Mouse (Mus musculus) ovary, postnatal 36 days (tissue): ENCODE results near the gene Srgap3.
A peak's percentile ranks its signal among the peaks of the same experiment; 100 is the strongest.
"Not testable (repeated sequence)": the region's sequence is repeated elsewhere in the genome, so short reads cannot be mapped to it uniquely, and the experiment has no call there.

ENCODE experiments used
- DNase-seq: peaks from one replicate; pipeline ENCODE4 v3.0.0; 2022; ENCODE audit warnings: low spot score, mixed read lengths

Srgap3 gene

DNA sequence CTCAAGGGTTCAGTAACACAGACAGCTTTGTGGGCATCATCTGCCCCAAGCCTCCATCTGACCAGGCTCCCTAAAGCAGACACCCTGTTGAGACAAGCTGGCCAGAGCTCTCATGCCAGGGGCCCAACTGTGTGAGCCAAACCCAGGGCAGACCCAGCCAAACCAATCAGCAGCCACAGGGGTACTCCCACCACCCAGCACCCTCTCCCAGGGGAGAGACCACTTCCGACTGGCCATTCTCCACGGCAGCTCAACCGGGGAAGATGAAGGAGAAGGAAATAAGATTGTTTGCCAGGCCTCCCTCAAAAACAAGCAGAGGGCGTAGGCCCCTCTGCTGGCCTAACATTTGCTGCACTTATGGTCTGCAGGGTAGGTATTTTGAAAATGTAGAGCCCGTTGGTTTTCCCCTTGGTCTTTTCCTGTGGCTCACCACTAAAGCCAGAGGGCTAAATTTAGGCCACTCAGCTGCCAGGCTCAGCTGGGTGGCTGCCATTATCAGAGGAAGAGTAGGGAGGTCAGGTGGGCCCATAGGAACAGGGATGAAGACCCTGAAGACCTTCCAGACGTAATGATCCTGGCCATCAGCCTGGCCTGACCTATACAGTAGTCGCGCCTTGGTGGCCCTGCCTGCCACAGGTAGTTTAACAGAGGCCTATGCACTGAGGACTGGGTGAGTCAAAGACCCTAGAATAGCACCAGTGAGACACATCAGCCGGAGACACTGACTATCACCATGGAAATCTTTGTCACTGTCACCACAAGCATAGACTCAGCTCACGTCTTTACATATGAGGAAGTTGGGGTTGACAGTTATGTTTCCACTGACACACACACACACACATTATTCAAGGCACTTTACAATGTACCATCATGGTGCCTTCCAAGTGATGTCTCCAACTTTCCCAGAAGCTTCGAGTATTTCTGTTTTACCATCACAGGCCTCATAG is 85.4 kb downstream of the Srgap3 start:
- peak; percentile 21 for DNase-seq

DNA sequence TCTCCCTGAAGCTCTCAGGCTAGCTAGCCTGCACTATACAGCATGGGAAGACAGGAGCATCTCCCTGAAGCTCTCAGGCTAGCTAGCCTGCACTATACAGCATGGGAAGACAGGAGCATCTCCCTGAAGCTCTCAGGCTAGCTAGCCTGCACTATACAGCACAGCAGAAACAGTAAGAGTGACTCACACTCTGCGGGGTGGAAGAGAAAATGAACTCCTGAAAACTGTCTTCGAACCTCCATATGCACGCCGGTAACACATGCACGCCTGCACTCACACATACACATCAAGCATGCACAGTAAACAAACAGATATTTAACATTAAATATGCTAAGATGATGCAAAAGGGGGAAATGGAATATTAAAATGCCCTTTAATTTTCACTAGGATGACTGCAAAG is 86.8 kb downstream of the Srgap3 start:
- DNase-seq, result not testable (repeated sequence)

DNA sequence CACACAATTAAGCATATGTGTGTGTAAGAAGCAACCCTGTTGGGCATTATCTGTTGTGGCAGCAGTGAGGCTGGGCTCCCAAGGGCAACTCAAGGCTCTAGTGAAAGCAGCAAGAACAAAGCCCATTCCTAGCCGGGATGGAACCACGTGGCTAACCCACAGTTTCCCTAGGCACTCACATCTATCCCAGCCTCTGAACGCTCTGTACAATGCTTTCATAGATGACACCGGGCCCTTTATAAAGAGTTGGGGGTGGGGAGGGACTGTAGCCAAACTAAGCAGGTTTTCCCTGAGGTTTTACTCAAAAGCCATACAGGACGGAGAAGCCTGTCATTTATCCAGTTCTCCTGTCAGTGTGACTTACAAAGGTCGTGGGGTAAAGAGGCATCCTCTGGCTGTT is 90.0 kb downstream of the Srgap3 start:
- peak; percentile 26 for DNase-seq

DNA sequence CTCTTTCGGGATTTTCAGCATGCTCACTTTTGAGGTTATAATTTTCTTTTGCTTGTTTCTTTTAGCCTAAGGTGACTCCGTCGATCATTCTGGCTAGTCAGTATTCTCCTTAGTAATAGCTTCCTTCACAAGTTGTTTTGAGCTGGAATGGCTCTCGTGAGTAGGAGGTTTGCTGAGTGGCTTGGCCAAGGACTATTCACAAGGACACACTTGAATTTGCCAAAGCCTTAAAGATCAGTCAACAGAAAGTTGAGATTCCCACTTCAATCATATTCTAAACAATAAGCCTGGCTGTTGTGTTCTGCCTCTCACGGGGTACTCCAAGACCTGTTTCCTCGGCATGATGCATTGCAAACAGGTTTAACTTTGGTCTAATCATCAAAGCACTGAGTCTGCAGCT is 91.9 kb downstream of the Srgap3 start:
- DNase-seq, result no peak

DNA sequence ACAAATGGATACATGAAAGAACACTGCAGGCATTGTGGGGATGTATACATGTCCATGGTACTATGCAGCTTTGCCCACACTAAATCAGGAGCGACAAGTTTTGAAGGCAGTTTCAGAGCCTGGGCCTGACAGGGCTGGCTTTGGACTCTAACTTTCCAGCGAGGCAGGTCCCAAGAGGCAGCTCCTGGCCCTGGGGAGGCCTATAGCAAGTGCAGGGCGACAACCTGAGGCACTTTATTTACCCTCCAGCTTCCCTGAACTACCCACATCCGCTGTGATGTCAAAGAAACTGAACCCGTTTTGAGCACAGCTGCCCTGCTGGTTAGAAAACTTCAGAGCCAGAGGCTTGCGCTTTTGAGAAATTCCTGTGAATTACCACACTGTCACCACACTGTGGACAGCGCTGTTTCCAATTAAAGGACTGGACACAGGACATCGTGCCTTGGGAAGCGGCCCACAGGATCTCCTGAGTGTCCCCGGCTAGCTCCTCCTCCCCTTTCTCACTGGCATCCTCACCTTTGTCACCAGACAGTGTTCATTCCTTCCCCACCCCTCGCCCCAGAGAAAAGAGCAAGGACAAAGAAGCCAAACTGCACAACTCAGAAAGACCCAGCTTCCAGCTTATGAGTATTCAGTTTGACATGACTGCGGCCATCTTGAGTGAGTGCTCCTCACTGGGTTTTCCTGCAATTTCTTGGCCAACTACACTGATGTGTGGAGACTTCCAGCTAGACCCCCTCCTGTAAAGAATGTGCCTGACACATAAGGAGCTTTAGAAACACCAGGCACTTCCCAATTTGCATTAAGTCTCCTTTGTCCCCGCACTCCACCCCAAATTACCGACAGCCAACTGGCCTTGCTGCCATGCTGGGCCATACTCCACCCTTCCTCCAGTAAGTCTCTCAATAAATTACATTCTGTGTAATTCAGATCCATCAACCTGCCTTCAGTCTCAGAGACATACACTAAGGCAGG is 94.5 kb downstream of the Srgap3 start:
- no peak for DNase-seq

DNA sequence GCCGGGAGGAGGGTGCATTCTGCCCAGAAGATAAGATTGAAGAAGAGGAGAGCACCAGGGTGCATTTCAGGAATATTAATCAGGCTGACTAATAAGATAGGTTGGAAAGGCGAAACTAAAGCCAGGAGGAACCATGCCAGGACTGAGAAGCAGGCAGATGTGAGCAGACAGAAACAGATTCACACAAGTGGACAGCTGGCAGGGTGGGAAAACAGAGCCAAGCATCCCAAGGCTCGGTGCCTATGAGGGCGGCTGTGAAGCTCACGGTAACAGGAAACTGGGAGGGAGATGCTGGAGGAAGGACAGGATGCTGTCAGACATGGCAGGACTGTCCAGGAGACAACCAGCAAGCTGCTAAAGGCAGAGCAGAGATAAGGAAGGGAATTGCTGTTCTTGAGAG is 96.3 kb downstream of the Srgap3 start:
- DNase-seq, result peak; percentile 13

DNA sequence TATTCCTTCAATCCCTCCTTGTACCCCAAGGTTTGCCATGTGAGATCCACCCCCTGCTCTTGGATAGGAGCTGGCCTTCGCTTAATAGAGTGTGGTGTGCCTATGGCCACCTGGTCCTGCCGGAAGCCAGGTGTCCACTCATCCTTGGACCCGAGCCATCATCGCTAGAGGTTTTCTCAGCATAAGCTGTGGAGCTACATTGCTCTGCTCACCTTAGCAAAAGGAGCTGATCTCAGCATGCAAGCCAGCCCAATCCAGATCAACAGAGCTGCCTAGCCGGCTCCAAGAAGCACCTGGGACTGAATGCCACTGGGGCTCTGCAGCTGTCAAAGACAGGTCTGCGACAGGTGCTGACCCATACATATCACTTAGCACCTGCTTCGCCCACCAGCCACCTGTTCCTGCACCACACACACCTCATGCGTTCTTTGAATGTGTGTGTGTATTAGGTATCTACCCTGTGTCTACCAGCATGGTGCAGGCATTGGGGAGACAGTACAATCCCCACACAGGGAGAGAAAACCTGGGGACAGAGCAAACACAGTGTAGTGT is 98.4 kb downstream of the Srgap3 start:
- DNase-seq, result no peak

DNA sequence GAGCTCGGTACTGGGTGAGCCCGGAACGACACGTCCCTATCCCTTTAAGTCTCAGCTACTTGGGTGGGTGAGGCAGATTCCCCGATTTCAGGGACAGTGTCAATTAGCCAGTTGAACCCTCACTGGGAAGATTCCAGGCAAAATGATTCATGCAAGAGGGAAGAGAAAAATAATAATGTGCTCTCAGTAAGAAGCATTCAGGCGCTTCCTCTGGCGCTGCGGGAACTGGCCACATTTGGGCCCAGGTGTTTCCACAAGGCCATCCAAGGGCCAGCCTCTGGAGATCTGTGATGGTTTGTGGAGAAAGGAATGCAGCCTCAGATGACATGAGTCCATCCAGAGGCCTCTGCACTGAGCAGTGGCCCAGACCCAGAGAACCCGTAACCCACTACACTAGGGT is 100.2 kb downstream of the Srgap3 start:
- no peak for DNase-seq

DNA sequence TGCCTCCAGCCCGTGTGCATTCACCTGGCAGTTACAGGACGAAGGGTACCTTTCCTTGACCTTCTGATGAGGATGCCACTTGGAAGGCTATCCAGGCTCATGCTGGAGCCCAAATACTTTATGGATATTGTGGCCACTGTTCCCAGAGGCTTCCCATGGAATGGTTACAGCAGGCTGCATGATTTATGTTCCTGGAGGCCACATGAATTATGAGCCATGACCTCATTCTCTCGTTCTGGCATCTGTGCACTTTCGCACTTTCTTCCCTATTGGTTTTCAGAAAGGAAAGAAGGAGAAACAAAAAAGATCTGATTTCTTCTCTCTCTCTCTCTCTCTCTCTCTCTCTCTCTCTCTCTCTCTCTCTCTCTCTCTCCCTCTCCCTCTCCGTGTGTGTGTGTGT is 104.6 kb downstream of the Srgap3 start:
- DNase-seq, result no peak

DNA sequence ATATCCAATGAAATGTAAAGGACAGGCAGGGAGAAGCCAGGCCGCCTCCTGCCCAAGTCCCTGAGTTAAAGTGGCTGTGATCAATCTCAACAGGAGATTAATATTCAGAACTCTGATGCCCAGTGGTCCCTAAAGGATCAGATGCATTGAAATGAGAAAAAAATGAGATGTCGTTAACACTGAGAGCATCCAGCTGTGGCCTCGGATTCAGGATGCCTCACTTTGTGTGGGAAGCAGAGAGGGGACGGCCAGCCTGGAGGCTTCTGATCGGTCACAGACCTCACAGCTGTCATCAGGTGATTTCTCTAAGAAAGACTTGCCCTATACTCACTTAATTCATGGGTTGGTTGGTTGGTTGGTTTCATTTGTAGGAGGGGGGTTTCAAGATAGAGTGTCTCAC is 106.7 kb downstream of the Srgap3 start:
- DNase-seq, result no peak

DNA sequence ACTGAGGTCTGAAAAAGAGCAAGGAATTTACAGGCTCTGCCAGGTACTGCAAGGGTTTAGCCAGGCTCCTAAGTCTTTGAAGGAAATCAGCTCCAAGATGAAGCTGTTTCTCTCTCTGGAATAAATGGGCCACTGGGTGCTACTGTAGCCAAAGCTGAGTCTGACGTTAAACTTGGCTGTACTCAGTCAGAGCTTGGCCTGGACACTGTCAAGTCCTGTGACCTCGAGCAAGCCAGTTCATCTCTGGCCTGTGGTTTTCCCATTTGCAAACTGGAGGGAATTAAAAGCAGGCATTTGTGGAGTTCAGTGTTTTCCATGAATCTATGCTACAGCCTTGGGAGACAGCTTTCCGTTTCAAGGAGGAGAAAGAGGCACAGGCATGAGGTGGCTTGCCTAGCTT is 107.7 kb downstream of the Srgap3 start:
- DNase-seq, result no peak

DNA sequence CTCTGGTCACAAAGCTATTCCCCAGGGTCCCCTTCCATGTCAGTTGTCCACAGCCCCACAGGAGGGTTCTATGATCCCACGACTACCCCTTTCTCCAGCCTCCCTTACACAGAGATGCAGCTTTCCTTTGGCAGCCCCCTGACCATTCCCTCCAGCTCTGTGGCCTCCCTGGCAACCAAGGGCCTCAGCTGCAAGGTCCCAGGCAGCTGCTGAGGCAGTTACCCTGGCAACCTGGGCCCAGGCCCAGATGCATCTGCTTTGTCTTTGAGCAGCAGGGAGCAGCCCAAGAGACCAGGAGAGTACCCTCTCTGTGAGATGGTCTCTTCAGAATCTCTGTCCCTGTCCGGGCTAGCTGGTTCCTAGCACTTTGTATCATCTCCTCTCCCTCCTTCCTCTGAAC is 108.2 kb downstream of the Srgap3 start:
- DNase-seq, result no peak

DNA sequence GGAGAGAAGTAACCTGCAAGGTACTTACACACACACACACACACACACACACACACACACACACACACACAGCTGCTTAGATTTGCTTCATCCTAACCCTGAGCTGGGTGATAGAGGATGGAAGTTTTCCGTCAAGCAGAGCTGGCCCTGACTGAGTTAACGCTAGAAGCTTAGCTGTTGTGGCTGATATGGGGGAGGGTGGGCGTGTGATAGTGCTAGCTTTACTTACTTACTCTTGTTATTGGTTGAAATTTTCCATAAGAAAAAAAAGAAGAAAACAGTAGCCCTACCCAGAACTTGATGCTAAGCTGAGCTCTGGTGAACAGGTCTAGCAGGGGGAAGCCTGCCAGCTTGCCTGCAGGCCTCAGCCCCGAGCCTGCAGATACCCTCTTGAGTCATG is 110.4 kb downstream of the Srgap3 start:
- DNase-seq, result no peak

DNA sequence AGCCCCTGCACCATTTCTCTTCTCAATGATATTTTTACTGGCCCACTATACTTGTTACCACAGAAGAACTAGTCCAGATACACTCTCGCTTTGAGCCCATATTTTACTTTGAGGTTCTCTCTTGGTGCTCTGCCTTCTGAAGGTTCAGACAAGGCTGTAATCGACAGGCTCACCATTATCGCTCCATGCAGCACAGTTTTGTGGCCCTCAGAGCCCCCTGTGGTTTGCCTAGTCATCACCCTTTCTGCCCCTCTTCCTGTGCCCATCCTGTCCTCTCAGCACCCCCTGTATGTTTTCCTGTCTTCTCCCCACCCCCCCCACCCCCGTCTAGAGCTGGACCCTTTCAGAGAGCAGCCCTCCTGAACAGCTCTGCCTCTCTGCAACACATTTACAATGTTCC is 111.7 kb downstream of the Srgap3 start:
- DNase-seq, result no peak

DNA sequence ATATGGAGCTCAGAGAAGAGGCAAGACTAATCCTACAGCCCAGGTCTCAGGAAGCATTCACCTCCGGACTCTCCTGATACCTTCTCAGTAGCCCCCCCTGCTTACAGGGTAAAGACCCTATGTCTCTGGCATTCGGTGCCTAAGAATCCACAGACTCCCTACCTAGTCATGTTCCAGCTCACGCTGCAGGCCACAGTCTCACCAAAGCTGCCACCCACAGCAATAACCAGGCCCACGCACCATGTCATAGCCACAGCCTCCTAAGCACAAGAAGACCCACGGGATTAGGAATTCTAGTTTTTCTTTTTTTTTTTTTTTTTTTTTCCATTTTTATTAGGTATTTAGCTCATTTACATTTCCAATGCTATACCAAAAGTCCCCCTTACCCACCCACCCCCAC is 112.6 kb downstream of the Srgap3 start:
- no peak for DNase-seq

DNA sequence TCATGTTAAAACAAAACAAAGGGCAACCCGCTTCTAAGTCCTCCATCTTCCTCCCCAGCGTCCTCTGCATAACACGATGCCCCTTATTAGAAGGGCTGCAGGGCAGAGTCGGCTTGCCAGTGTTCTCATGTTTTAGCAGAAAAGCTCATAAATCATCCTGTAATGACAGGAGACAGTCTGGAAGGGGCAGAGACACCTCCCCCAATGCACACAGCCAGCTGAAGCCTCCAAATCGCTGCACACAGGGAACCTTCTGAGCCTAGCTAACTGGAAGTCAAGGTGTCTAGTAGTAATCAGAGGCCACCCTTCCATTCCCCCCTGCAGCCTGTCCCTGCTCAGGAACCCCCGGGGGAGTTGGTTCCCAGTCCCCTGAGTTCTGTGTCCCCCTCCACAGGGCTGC is 113.3 kb downstream of the Srgap3 start:
- DNase-seq, result no peak

DNA sequence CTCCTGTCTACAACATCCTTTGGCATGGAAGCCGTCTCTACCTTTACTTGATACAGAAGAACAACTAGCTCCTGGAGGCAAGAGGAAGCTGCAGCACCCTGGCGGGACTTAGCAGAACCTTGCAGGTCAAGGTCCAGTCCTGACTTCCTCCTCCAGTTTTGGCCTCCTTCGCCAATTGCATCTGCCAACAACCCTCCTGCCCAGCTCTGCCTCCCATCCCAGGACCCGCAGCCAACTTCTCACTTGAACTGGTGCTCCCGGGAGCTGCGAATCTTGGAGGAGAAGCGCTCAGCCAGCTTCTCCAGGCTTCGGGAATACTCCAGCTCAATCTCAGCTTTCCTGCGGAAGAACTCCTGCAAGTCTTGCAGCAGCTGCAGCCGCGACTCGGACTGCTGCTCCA is 117.9 kb downstream of the Srgap3 start:
- DNase-seq, result no peak

DNA sequence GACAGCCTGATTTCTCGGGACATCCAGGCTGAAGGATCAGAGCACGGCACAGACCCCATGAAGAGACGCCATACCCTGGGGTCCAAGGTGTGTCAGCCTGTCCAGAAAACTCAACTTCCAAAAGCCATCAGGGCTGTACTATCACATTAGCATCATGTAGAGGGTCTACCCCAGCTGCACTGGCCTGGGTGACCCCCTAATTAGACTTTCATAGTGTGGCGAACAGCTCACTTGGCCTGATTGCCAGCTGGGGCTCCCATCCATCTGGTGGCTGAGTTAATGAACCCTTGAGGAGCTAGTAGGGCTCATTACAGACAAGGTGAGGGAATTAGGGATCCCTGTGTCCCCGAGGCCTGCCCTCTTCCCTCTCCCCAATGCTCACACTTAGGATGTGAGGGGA is 118.6 kb downstream of the Srgap3 start:
- DNase-seq, result no peak

DNA sequence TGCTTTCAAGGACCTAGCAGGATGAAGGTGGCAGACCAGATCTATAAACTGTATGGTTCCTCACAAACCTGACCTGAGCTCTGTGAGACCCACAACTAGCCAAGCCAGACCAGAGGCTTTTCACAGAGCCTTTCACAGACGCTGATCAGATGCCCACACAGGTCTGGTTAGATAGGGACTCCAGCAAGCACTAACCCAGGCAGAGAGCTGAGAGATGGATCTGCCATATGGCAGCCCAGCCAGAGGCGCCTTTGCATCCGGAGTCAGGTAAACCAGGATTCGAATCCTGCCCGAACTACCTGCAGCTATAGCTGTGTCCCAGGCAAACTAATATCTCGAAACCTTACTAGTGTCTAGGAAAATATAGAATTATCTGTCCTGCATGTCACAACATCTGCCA is 121.4 kb downstream of the Srgap3 start:
- no peak for DNase-seq

DNA sequence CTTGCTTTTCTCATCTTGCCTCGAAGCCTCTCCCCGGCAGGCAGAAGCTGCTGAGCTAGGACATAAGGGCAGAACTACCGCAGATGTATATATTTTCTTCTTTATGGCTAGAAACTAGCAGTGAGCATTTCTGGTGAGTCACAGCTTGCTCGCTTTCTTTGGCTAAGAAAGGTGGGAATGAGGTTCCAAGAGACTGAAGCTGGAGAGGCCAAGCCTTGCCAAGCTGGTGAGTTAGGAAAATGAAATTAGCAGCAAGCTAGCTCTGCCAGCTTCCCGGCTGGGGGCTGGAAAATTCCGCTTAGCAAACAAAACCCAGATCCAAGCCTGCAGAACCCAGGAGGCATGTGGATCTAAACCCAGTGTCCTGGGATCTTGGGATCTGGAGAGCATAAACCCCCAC is 124.0 kb downstream of the Srgap3 start:
- DNase-seq, result no peak

DNA sequence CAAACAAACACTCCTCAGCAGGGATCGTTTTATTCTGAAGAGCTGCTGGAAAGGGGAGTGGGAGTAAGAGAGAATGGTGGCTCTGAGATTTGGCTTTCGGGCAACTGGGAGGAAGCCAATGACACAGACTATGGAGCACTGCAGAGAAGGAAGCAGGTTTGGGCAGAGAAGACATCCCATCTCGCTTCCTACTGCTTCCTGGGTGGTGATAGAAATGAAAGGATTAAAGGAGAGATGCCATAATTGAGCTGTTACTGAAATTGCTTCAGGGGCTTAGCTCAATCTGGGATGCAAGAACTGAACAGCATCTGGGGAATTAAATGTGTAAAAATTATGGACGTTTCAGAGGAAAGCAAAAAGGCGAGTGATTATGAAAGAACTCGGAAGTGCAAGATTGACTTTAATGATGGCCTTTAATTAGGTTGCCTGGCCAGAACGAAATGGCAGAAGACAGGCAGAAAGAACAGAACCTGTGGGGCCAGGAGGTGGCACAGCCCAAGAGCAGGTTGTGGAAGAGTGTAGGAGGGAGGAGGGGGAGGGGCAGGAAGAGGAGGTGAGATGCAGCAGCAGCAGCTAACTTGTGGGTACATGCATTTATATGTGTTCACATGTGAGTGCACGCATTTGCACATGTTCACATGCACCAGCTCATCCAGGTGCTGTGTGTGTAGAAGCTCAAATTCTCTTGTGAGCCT is 126.6 kb downstream of the Srgap3 start:
- DNase-seq, result no peak

DNA sequence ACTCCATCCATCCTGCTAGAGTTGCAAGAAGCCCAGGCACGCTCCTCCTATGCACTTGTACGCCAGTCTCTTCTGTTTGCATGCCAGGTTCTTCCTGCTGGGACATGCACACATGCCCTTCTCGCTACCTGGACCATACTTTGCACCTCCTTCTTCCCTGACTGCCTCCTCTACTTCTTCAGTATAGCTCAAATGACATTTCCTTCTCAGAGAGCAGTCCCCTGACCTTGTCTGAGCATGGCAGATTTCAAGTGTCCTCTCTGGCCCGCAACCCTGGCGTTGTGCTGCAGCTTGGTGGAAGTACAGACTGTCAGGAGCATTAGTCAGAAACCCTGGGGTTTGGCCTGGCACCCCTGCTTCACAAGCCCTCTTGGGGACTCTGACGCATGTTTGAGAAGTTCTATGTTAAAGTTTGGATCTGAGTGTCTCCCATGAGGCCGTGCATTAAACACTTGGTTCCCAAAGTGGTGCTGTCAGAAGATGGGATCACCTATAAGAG is 128.6 kb downstream of the Srgap3 start:
- DNase-seq, result no peak
